In genomic region chr5:113775585-113775984, GRCm38 (mm10) we compare ENCODE assay signal across 40 mouse cellular contexts. TPM values are rescaled to one million over a fixed set of nuclear protein-coding genes. Genes with fewer than 3 reads are reported as not detected.
DNase-seq lines count a peak whose midpoint lies in the region; ATAC-seq and TF ChIP-seq lines count a peak whose summit lies in the region.
"Had no signal": no experiment of that assay in that cellular context is flagged by ENCODE, and none has a peak within 500 bp of the region (broad histone marks: within the 10 kb centered on the region; RNA-seq: fewer than 3 reads in every experiment).

No protein-coding gene starts in this region.

- H3K4me3 ChIP-seq in left cerebral cortex, adult 2 months = no peak overlapping the region
- H3K4me3 ChIP-seq in bone marrow macrophage, adult 2 months (ENCODE audit: insufficient read depth, low read length) = no peak overlapping the region
- no peak overlapping the region for H3K4me3 ChIP-seq in macrophage (ENCODE audit: inconsistent target)
- H3K4me3 ChIP-seq: embryonic facial prominence, embryonic 13.5 days; forebrain, embryonic 10.5 days; forebrain, embryonic 15.5 days; heart, embryonic 10.5 days; heart, embryonic 15.5 days; limb, embryonic 12.5 days; midbrain, embryonic 13.5 days; neural tube, embryonic 13.5 days had no signal

- WGBS in macrophage (ENCODE audit: missing documents) = 78% methylated on average over 10 of the region's 10 CpGs

- peaks cover 29% of the 10 kb centered on the region for H3K4me1 ChIP-seq in bone marrow macrophage, adult 2 months (ENCODE audit: control insufficient read depth, insufficient read depth, low read length)

- H3K27ac ChIP-seq in left cerebral cortex, adult 2 months = peak overlapping the region; percentile 5; the same call in 1 of the 2 replicates
- H3K27ac ChIP-seq in bone marrow macrophage, adult 2 months (ENCODE audit: insufficient read depth, low read depth, low read length) = peak overlapping the region; percentile 94
- peak overlapping the region; percentile 90 for H3K27ac ChIP-seq in macrophage
- H3K27ac ChIP-seq: embryonic facial prominence, embryonic 13.5 days; forebrain, embryonic 10.5 days; forebrain, embryonic 15.5 days; heart, embryonic 10.5 days; limb, embryonic 12.5 days; liver, embryonic 14.5 days; midbrain, embryonic 13.5 days; neural tube, embryonic 13.5 days; stomach, postnatal 0 days had no signal

- peak; percentile 42 for DNase-seq in adrenal gland, adult 2 months
- DNase-seq in adrenal gland, adult 8-10 months = no peak
- DNase-seq in left cerebral cortex, adult 2 months (ENCODE audit: extremely low spot score in 1 of 2, low spot score in 2 of 2) = no peak
- DNase-seq in left cerebral cortex, postnatal 4 days = no peak
- DNase-seq in kidney, postnatal 25 days = no peak
- DNase-seq: cerebellum, adult 11 months; cerebellum, adult 9-11 months; gastrocnemius, postnatal 25 days; kidney, adult 2 months; kidney, postnatal 4 days; lung, postnatal 36 days; thymus, adult 18-20 months; thymus, postnatal 25 days had no signal

- no peak for ATAC-seq in megakaryocyte progenitor cell, adult 5-6 weeks (replicated peaks; ENCODE audit: poor library complexity)
- ATAC-seq: forebrain, embryonic 15.5 days; hindbrain, embryonic 16.5 days; midbrain, embryonic 13.5 days had no signal

- no peak for TF ChIP-seq POLR2A in bone marrow macrophage, adult 2 months (IDR thresholded peaks at IDR 0.05; ENCODE audit: borderline replicate concordance, low read depth, low read length)

- H3K79me2 ChIP-seq in macrophage (ENCODE audit: inconsistent target) = peaks cover 11% of the 10 kb centered on the region

- intact Hi-C loops in left cerebral cortex, adult 2 months (cut with DNase I) = no loop called here
- intact Hi-C loops in left cerebral cortex, postnatal 4 days (cut with DNase I) = loop anchor here (10.0 kb wide), 1 partner anchor 169 kb away; no protein-coding TSS in a partner anchor

- no peak for TF ChIP-seq CTCF in left cerebral cortex, adult 2 months (IDR thresholded peaks at IDR 0.05)
- TF ChIP-seq CTCF in bone marrow macrophage, adult 2 months (IDR thresholded peaks at IDR 0.05; ENCODE audit: low read depth, low read length) = no peak

- H3K36me3 ChIP-seq in macrophage (ENCODE audit: inconsistent target) = peaks cover 15% of the 10 kb centered on the region; the same call in 1 of the 2 replicates

RNA-seq across cellular contexts. Expression of gene Iscu, which starts 3.0 kb away (rescaled TPM):
- 100 to 1,000 TPM; 657 to 936 TPM for total RNA-seq in adrenal gland, adult 2 months (2021)
- 305 and 399 TPM in 2 replicates for polyA plus RNA-seq in adrenal gland, adult 2 months (2012; rRNA removed)
- 1,000 to 10,000 TPM in 2 of 4 experiments, 100 to 1,000 TPM in 2; 572 to 1,204 (median 919) TPM for total RNA-seq in adrenal gland, adult 8-10 months (2022)
- total RNA-seq in left cerebral cortex, adult 2 months (2021) = 100 to 1,000 TPM; 125 to 128 TPM
- 10 to 100 TPM; 39.9 to 43.0 TPM for total RNA-seq in left cerebral cortex, postnatal 4 days (2021)
- 106 and 109 TPM in 2 replicates for polyA plus RNA-seq in bone marrow macrophage, adult 2 months (2012; ENCODE audit: insufficient read depth, insufficient read length, missing spikeins)
- total RNA-seq in macrophage (2018; cell fraction: chromatin; rRNA removed) = 10 to 100 TPM; 10.4 to 34.5 (median 22.7) TPM
- 100 to 1,000 TPM in 24 of 26 experiments, 10 to 100 TPM in 2; 93.4 to 153 (median 116) TPM for total RNA-seq in macrophage (2018; cell fraction: cytosol; rRNA removed)
- 10 to 100 TPM; 18.5 to 43.5 (median 31.0) TPM for total RNA-seq in macrophage (2018; cell fraction: nucleus; rRNA removed)
- polyA plus RNA-seq in macrophage (2018) = 106 to 116 TPM (median 106 TPM) in 3 replicates
- 108 TPM in 2 replicates for total RNA-seq in megakaryocyte progenitor cell, adult 5-6 weeks (2015)
- total RNA-seq in megakaryocyte progenitor cell, adult 5-6 weeks (2017) = 87.2 and 98.4 TPM in 2 replicates

RNA-seq across cellular contexts. Expression of gene Sart3, which starts 3.3 kb away (rescaled TPM):
- 10 to 100 TPM; 26.3 to 29.8 TPM for total RNA-seq in adrenal gland, adult 2 months (2021)
- 12.7 and 16.2 TPM in 2 replicates for polyA plus RNA-seq in adrenal gland, adult 2 months (2012; rRNA removed)
- total RNA-seq in adrenal gland, adult 8-10 months (2022) = 10 to 100 TPM; 29.5 to 47.4 (median 40.1) TPM
- total RNA-seq in left cerebral cortex, adult 2 months (2021) = 10 to 100 TPM; 41.8 to 47.3 TPM
- 10 to 100 TPM; 46.8 to 50.1 TPM for total RNA-seq in left cerebral cortex, postnatal 4 days (2021)
- 23.5 and 29.8 TPM in 2 replicates for polyA plus RNA-seq in bone marrow macrophage, adult 2 months (2012; ENCODE audit: insufficient read depth, insufficient read length, missing spikeins)
- total RNA-seq in macrophage (2018; cell fraction: chromatin; rRNA removed) = 100 to 1,000 TPM in 8 of 26 experiments, 10 to 100 TPM in 18; 28.8 to 126 (median 84.7) TPM
- 10 to 100 TPM; 12.7 to 28.3 (median 19.1) TPM for total RNA-seq in macrophage (2018; cell fraction: cytosol; rRNA removed)
- 10 to 100 TPM; 13.4 to 63.7 (median 40.5) TPM for total RNA-seq in macrophage (2018; cell fraction: nucleus; rRNA removed)
- 19.3 to 20.3 TPM (median 20.2 TPM) in 3 replicates for polyA plus RNA-seq in macrophage (2018)
- 16.2 and 17.2 TPM in 2 replicates for total RNA-seq in megakaryocyte progenitor cell, adult 5-6 weeks (2015)
- total RNA-seq in megakaryocyte progenitor cell, adult 5-6 weeks (2017) = 26.0 and 37.7 TPM in 2 replicates

RNA-seq across cellular contexts. Expression of gene Tmem119, which starts 24.7 kb away (rescaled TPM):
- total RNA-seq in adrenal gland, adult 2 months (2021) = 10 to 100 TPM; 10.1 to 19.8 TPM
- polyA plus RNA-seq in adrenal gland, adult 2 months (2012; rRNA removed) = 20.1 and 21.1 TPM in 2 replicates
- total RNA-seq in adrenal gland, adult 8-10 months (2022) = 10 to 100 TPM in 2 of 4 experiments, 1 to 10 TPM in 2; 9.1 to 14.2 (median 11.2) TPM
- 10 to 100 TPM; 21.0 to 25.3 TPM for total RNA-seq in left cerebral cortex, adult 2 months (2021)
- total RNA-seq in left cerebral cortex, postnatal 4 days (2021) = 1 to 10 TPM; 3.3 to 4.6 TPM
- 0.99 and 1.7 TPM in 2 replicates for polyA plus RNA-seq in bone marrow macrophage, adult 2 months (2012; ENCODE audit: insufficient read depth, insufficient read length, missing spikeins)
- total RNA-seq in macrophage (2018; cell fraction: chromatin; rRNA removed) = 1 to 10 TPM in 1 of 26 experiments, under 1 TPM in 3, not detected in 22; 0.33 to 8.2 (median 0.53) TPM
- total RNA-seq in macrophage (2018; cell fraction: cytosol; rRNA removed) = 1 to 10 TPM in 2 of 26 experiments, under 1 TPM in 23, not detected in 1; 0.06 to 1.2 (median 0.29) TPM
- total RNA-seq in macrophage (2018; cell fraction: nucleus; rRNA removed) = 1 to 10 TPM in 2 of 26 experiments, under 1 TPM in 12, not detected in 12; 0.23 to 1.9 (median 0.42) TPM
- 0.27 to 1.2 TPM in 2 of 3 replicates, not detected in the other for polyA plus RNA-seq in macrophage (2018)
- 6.5 and 7.2 TPM in 2 replicates for total RNA-seq in megakaryocyte progenitor cell, adult 5-6 weeks (2015)
- 5.6 and 8.2 TPM in 2 replicates for total RNA-seq in megakaryocyte progenitor cell, adult 5-6 weeks (2017)

RNA-seq across cellular contexts. Expression of gene Ficd, which starts 40.0 kb away (rescaled TPM):
- total RNA-seq in adrenal gland, adult 2 months (2021) = 10 to 100 TPM; 10.5 to 19.5 TPM
- polyA plus RNA-seq in adrenal gland, adult 2 months (2012; rRNA removed) = 11.8 and 12.3 TPM in 2 replicates
- 10 to 100 TPM; 15.7 to 25.8 (median 17.6) TPM for total RNA-seq in adrenal gland, adult 8-10 months (2022)
- total RNA-seq in left cerebral cortex, adult 2 months (2021) = 10 to 100 TPM; 11.1 to 11.3 TPM
- total RNA-seq in left cerebral cortex, postnatal 4 days (2021) = 1 to 10 TPM; 5.7 to 7.8 TPM
- polyA plus RNA-seq in bone marrow macrophage, adult 2 months (2012; ENCODE audit: insufficient read depth, insufficient read length, missing spikeins) = 3.0 and 3.7 TPM in 2 replicates
- total RNA-seq in macrophage (2018; cell fraction: chromatin; rRNA removed) = 1 to 10 TPM in 17 of 26 experiments, under 1 TPM in 9; 0.34 to 5.4 (median 1.6) TPM
- 1 to 10 TPM; 1.9 to 8.4 (median 6.7) TPM for total RNA-seq in macrophage (2018; cell fraction: cytosol; rRNA removed)
- 1 to 10 TPM; 1.5 to 9.1 (median 5.5) TPM for total RNA-seq in macrophage (2018; cell fraction: nucleus; rRNA removed)
- 5.1 to 5.8 TPM (median 5.5 TPM) in 3 replicates for polyA plus RNA-seq in macrophage (2018)
- total RNA-seq in megakaryocyte progenitor cell, adult 5-6 weeks (2015) = 2.5 and 3.1 TPM in 2 replicates
- 1.5 and 2.6 TPM in 2 replicates for total RNA-seq in megakaryocyte progenitor cell, adult 5-6 weeks (2017)

RNA-seq across cellular contexts. Expression of gene 1700069L16Rik, which starts 51.0 kb away (rescaled TPM):
- total RNA-seq in adrenal gland, adult 2 months (2021) = not detected
- polyA plus RNA-seq in adrenal gland, adult 2 months (2012; rRNA removed) = not detected in 2 replicates
- total RNA-seq in adrenal gland, adult 8-10 months (2022) = not detected
- total RNA-seq in left cerebral cortex, adult 2 months (2021) = not detected
- total RNA-seq in left cerebral cortex, postnatal 4 days (2021) = not detected
- polyA plus RNA-seq in bone marrow macrophage, adult 2 months (2012; ENCODE audit: insufficient read depth, insufficient read length, missing spikeins) = not detected in 2 replicates
- total RNA-seq in macrophage (2018; cell fraction: chromatin; rRNA removed) = not detected
- total RNA-seq in macrophage (2018; cell fraction: cytosol; rRNA removed) = not detected
- not detected for total RNA-seq in macrophage (2018; cell fraction: nucleus; rRNA removed)
- polyA plus RNA-seq in macrophage (2018) = not detected in 3 replicates
- total RNA-seq in megakaryocyte progenitor cell, adult 5-6 weeks (2015) = not detected in 2 replicates
- total RNA-seq in megakaryocyte progenitor cell, adult 5-6 weeks (2017) = not detected in 2 replicates
- total RNA-seq: common myeloid progenitor, adult 5-6 weeks; G1E; gastrocnemius, adult 18-20 months; gastrocnemius, postnatal 25 days; heart, postnatal 25 days; left cerebral cortex, postnatal 14 days; megakaryocyte-erythroid progenitor cell, adult 5-6 weeks had no signal
- polyA plus RNA-seq: C2C12; embryonic facial prominence, embryonic 13.5 days; forebrain, embryonic 10.5 days; forebrain, embryonic 15.5 days; frontal cortex, adult 2 months; G1E; heart, embryonic 10.5 days; heart, embryonic 15.5 days; hindbrain, embryonic 11.5 days; hindbrain, embryonic 16.5 days; intestine, embryonic 14.5 days; kidney, adult 2 months; kidney, embryonic 16.5 days; limb, embryonic 12.5 days; liver, embryonic 14.5 days; lung, embryonic 16.5 days; midbrain, embryonic 13.5 days; neural tube, embryonic 13.5 days; small intestine, adult 2 months; stomach, postnatal 0 days had no signal

Comparison
In these comparisons a context has a peak if more than half of its experiments do, and no peak if none do; other contexts are left out.
1. H3K27ac ChIP-seq: peak in every context shown above with its lines; median percentile 94 in bone marrow macrophage, adult 2 months; 90 in macrophage; 5 in left cerebral cortex, adult 2 months.
2. RNA of gene Iscu, which starts 3.0 kb away (total RNA-seq): 572 to 1,204 TPM in adrenal gland, adult 8-10 months and 657 to 936 TPM in adrenal gland, adult 2 months; 125 to 128 TPM in left cerebral cortex, adult 2 months, 87.2 to 108 TPM in megakaryocyte progenitor cell, adult 5-6 weeks and 39.9 to 43.0 TPM in left cerebral cortex, postnatal 4 days; every median in the first group is over 4 times any median in the second.